Mouse (Mus musculus): ENCODE data around the gene Tprn. TPM values are rescaled to one million over a fixed set of nuclear protein-coding genes. Genes with fewer than 3 reads are reported as not detected.

Gene Tprn
- polyA plus RNA-seq (2017; shearing (Covaris generic)) = 23.1 TPM

GRCm38 (mm10) chr2:25262291-25262767, at the start of gene Tprn:
Gene Tprn (plus strand): TSS chr2:25262618.

DNA sequence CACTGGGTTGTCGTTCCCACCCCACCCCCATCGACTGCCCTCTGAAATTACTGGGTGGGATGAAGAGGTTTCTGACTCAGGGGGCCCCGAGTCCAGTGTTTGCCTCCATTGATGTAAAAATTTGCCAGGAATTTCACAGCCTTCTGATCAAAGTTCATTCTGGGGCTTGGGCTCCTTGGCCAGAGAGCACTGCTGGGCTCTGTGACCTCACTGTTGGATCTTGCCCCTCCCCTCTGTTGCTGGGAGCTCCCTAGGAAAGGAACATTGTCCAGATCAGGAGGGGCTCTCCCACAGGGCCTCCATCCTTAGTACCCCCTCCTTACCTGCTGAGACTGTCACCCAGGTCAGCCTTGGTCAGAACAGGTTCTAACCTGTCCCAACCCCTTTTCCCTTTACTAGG, 48.0 kb upstream of the Tprn start, which contains the start of gene Stpg3:
TSS of gene Stpg3 (minus strand) at position 194 of the 400 bp plus-strand sequence.

GRCm38 (mm10) chr2:25218445-25218844, 44.0 kb upstream of the Tprn start, which contains the start of gene Fam166a:
Gene Fam166a (plus strand): TSS chr2:25218745.

GRCm38 (mm10) chr2:25224492-25224765, 38.0 kb upstream of the Tprn start, which contains the start of gene Tubb4b:
Gene Tubb4b (minus strand): TSS chr2:25224702.

DNA sequence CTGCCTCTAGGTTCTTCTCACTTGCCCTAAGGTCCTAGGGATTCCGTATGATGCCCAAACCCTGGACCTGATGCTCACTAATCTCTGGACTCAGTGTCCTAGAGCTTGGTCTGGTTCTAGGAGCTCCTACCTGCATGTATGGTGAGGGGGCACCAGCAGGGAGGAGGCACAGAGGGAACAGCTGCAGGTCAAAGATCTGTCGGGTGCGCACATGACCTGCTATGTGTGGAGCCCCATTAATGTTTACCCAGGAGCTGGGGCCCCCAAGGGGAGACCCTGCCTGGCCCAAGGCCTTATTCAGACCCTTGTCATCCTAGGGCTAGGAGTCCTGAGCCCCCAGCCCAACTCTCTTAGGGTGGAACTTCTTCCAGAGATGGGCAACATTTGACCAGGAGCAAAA, 28.4 kb upstream of the Tprn start, which contains the start of gene Slc34a3:
TSS of gene Slc34a3 (minus strand) at position 315 of the 400 bp plus-strand sequence.

GRCm38 (mm10) chr2:25236614-25237013, 25.8 kb upstream of the Tprn start, which contains the start of gene Rnf224:
Gene Rnf224 (minus strand): TSS chr2:25236787.

GRCm38 (mm10) chr2:25242101-25242506, 20.3 kb upstream of the Tprn start, which contains the start of the genes Rnf208 and Cysrt1:
Gene Rnf208 (plus strand): TSS chr2:25242255.
Gene Cysrt1 (minus strand): TSS chr2:25242452.

DNA sequence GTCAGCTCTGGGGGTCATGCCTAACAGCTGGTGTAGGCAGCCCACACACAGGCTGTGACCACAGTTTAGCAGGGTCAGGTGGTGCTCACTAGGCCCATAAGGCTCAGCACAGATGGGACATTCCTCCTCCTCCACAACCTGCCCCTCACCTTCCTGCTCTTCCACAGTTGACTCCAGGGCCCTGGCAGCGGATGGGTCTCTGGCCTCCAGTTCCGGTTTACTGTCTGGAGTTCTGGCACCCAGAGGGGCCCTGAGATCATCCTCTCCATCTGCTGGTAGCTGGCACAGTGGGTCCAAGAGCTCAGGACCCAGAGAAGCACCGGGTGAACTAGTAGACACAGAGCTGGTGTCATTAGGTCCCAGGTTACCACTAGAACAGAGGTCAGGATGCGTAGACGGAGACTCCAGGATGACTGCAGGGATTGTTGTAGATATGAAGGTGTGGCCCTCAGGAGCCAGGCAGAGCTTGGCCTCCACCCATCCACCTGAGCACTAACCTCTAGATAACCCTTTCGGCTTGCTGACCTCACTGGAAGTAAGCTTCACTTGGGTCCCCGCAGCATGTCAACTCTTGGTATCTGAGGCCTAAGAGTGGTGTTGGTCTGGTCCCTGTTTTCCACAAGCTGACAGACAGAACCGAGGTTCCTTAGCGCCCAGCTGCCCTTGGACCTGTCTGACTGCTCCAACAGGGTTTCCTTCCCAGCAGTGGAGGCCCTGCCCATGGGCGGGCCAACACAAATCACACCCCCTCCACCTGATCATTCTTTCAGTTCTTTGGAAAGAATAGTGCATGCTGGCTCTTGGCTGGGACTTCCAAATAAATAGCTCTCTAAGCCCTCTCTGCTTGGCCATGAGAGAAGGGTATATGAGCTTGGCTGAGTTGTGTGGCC, 16.0 kb upstream of the Tprn start, which contains the start of gene AL732309.1:
TSS of gene AL732309.1 (minus strand) at position 681 of the 890 bp plus-strand sequence.

DNA sequence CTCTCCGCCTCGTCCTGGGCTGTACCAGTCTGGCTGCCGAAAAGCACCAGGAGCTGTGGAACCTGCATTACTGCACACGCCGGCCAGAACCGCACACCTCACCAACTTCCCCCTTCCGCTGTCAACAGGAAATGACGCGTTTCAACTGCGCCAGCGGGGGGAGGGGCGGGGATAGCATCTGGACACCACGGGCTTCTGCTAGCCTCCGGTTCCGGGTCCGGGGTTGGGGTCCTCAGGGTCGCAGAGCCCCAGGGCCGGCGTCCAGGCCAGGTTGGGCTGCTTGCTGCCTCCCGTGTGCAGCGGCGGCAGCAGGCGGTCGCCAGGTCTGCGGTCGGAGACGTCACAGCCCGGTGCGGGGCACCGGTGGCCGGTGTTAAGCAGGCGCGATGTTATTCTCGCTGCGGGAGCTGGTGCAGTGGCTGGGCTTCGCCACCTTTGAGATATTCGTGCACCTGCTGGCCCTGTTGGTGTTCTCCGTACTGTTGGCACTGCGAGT, 7.1 kb upstream of the Tprn start, which contains the start of gene Tmem203:
TSS of gene Tmem203 (plus strand) at position 156 of the 496 bp plus-strand sequence.

DNA sequence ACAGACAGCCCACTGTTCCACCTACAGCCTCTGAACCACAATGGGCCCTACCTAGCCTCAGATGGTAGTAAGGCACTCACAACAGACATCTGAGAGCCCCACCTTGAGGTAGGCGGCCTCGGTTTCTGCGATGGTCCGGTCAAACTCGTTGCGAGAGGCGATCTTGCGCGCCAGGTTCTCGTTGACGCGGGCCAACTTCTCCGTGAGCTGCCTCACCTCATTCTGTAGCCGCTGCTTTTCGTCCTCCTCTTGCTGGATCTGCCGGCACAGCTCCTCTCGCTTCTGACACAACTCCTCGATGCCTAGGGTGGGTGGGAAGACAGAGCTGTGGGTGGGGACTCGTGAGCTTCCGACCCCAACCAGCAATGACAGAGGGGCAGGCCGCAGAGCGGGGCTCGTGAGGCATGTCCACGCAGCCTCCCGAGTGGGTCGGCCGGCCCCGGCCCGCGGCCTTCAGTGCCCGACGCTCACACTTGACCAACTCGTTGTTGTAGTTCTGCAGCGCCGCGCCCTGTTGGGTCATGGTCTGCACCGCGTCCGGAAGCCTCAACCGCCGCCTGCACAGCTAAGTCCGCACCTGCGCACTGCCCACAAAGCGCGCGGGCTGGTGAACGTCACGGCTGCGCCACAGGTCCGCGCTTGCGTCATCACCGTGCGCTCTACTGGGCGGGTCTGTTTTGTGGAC, 9.6 kb downstream of the Tprn start, which contains the start of the genes Ssna1 and Anapc2:
TSS of gene Ssna1 (minus strand) at position 612 of the 685 bp plus-strand sequence.
TSS of gene Anapc2 (plus strand) at position 652 of the 685 bp plus-strand sequence.

GRCm38 (mm10) chr2:25287927-25288649, 25.7 kb downstream of the Tprn start, which contains the start of gene Tmem210:
Gene Tmem210 (plus strand): TSS chr2:25288145.

GRCm38 (mm10) chr2:25289651-25290050, 27.2 kb downstream of the Tprn start, which contains the start of gene Lrrc26:
Gene Lrrc26 (plus strand): TSS chr2:25289915.

DNA sequence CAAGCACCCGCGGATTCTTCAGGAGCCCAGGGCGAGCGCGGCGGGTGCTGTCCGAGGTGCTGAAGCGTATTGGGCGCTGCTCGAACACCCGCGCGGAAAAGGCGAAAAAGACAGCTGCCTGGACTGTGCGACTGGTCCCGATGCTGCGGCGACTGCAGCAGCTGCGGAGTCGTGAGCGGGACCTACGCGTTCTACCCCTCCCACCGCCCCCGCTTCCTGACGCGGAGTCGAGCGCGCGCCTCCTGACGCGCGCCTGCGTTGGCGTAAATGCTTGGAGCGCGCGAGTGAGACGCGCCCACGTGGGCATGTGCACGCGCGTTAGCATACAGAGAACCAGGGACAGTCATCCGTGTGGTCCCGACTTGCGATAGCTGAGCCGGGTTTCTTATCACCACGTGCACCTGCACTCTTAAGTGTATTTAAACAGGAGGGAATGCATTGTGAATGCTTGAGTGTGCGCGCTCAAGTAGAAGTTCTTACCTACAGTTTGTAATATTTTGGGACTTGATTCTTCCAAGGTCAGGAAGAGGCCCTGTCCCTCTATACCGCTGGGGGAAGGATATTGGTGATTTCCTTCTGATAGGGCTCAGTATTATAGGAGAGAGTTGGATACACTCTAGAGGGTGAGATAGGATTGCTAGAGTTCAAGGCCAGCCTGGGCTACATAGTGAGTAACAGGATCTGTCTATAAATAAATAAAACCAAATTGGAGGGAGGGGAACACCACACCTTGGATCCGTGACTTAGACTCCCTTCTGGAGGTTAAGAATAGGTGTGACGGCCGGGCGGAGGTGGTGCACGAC, 56.8 kb downstream of the Tprn start, which contains the start of gene Grin1:
TSS of gene Grin1 (minus strand) at position 217 of the 803 bp plus-strand sequence.

Other genes with a start within 250 kb of the Tprn start
- gene Nsmf, start 208.3 kb upstream of the Tprn start, polyA plus RNA-seq (2017; shearing (Covaris generic)) = 42.1 TPM
- not detected for gene Entpd8, start 182.3 kb upstream of the Tprn start, polyA plus RNA-seq (2017; shearing (Covaris generic))
- 0.64 TPM for gene Noxa1, start 167.5 kb upstream of the Tprn start, polyA plus RNA-seq (2017; shearing (Covaris generic))
- gene Nrarp, start 81.9 kb upstream of the Tprn start, polyA plus RNA-seq (2017; shearing (Covaris generic)) = 3.9 TPM
- gene Tor4a, start 65.7 kb upstream of the Tprn start, polyA plus RNA-seq (2017; shearing (Covaris generic)) = 19.2 TPM
- 82.5 TPM for gene Nelfb, start 51.1 kb upstream of the Tprn start, polyA plus RNA-seq (2017; shearing (Covaris generic))
- not detected for gene Stpg3, start 48.0 kb upstream of the Tprn start, polyA plus RNA-seq (2017; shearing (Covaris generic))
- not detected for gene Fam166a, start 43.9 kb upstream of the Tprn start, polyA plus RNA-seq (2017; shearing (Covaris generic))
- gene Tubb4b, start 37.9 kb upstream of the Tprn start, polyA plus RNA-seq (2017; shearing (Covaris generic)) = 117 TPM
- not detected for gene Slc34a3, start 28.3 kb upstream of the Tprn start, polyA plus RNA-seq (2017; shearing (Covaris generic))
- gene Rnf224, start 25.8 kb upstream of the Tprn start, polyA plus RNA-seq (2017; shearing (Covaris generic)) = not detected
- 0.77 TPM for gene Rnf208, start 20.4 kb upstream of the Tprn start, polyA plus RNA-seq (2017; shearing (Covaris generic))
- not detected for gene Cysrt1, start 20.2 kb upstream of the Tprn start, polyA plus RNA-seq (2017; shearing (Covaris generic))
- 4.9 TPM for gene AL732309.1, start 15.8 kb upstream of the Tprn start, polyA plus RNA-seq (2017; shearing (Covaris generic))
- 19.3 TPM for gene Tmem203, start 7.2 kb upstream of the Tprn start, polyA plus RNA-seq (2017; shearing (Covaris generic))
- 57.7 TPM for gene Ssna1, start 9.8 kb downstream of the Tprn start, polyA plus RNA-seq (2017; shearing (Covaris generic))
- gene Anapc2, start 9.9 kb downstream of the Tprn start, polyA plus RNA-seq (2017; shearing (Covaris generic)) = 75.1 TPM
- gene Tmem210, start 25.5 kb downstream of the Tprn start, polyA plus RNA-seq (2017; shearing (Covaris generic)) = not detected
- not detected for gene Lrrc26, start 27.3 kb downstream of the Tprn start, polyA plus RNA-seq (2017; shearing (Covaris generic))
- gene Grin1, start 56.6 kb downstream of the Tprn start, polyA plus RNA-seq (2017; shearing (Covaris generic)) = not detected
- gene Man1b1, start 69.7 kb downstream of the Tprn start, polyA plus RNA-seq (2017; shearing (Covaris generic)) = 49.9 TPM
- gene Dpp7, start 93.7 kb downstream of the Tprn start, polyA plus RNA-seq (2017; shearing (Covaris generic)) = 20.8 TPM
- 27.9 TPM for gene Uap1l1, start 103.1 kb downstream of the Tprn start, polyA plus RNA-seq (2017; shearing (Covaris generic))
- gene Sapcd2, start 109.7 kb downstream of the Tprn start, polyA plus RNA-seq (2017; shearing (Covaris generic)) = 0.80 TPM
- gene Entpd2, start 133.3 kb downstream of the Tprn start, polyA plus RNA-seq (2017; shearing (Covaris generic)) = not detected
- 4.5 TPM for gene Npdc1, start 136.7 kb downstream of the Tprn start, polyA plus RNA-seq (2017; shearing (Covaris generic))
- 1.6 TPM for gene Fut7, start 160.6 kb downstream of the Tprn start, polyA plus RNA-seq (2017; shearing (Covaris generic))
- 58.8 TPM for gene Abca2, start 166.1 kb downstream of the Tprn start, polyA plus RNA-seq (2017; shearing (Covaris generic))
- gene Clic3, start 194.2 kb downstream of the Tprn start, polyA plus RNA-seq (2017; shearing (Covaris generic)) = 3.2 TPM
- 57.3 TPM for gene Paxx, start 198.5 kb downstream of the Tprn start, polyA plus RNA-seq (2017; shearing (Covaris generic))
- gene Ptgds, start 207.4 kb downstream of the Tprn start, polyA plus RNA-seq (2017; shearing (Covaris generic)) = not detected
- gene Lcn12, start 231.3 kb downstream of the Tprn start, polyA plus RNA-seq (2017; shearing (Covaris generic)) = not detected
- gene Fbxw5, start 238.1 kb downstream of the Tprn start, polyA plus RNA-seq (2017; shearing (Covaris generic)) = 67.4 TPM
- 5.9 TPM for gene C8g, start 239.1 kb downstream of the Tprn start, polyA plus RNA-seq (2017; shearing (Covaris generic))

Measured in effector memory CD4-positive, alpha-beta T cell, adult 5 months (primary cell).